Mouse (Mus musculus) spleen, adult 2 months (tissue): Measurements from ENCODE around the gene Elmod3.

ENCODE experiments used
- CTCF ChIP-seq: fragments of 200-500 bp; IDR thresholded peaks from 2 replicates; pipeline ENCODE4 v1.5.1; 2011; ENCODE audit warnings: mild to moderate bottlenecking, inconsistent platforms; ENCODE audit not compliant: insufficient read depth, insufficient read length, insufficient replicate concordance; ENCODE audit errors: extremely low read depth
- POLR2A ChIP-seq: fragments of 200-500 bp; IDR thresholded peaks from 2 replicates; pipeline ENCODE4 v1.6.1; 2011; ENCODE audit warnings: low read depth, low read length, inconsistent platforms

DNA sequence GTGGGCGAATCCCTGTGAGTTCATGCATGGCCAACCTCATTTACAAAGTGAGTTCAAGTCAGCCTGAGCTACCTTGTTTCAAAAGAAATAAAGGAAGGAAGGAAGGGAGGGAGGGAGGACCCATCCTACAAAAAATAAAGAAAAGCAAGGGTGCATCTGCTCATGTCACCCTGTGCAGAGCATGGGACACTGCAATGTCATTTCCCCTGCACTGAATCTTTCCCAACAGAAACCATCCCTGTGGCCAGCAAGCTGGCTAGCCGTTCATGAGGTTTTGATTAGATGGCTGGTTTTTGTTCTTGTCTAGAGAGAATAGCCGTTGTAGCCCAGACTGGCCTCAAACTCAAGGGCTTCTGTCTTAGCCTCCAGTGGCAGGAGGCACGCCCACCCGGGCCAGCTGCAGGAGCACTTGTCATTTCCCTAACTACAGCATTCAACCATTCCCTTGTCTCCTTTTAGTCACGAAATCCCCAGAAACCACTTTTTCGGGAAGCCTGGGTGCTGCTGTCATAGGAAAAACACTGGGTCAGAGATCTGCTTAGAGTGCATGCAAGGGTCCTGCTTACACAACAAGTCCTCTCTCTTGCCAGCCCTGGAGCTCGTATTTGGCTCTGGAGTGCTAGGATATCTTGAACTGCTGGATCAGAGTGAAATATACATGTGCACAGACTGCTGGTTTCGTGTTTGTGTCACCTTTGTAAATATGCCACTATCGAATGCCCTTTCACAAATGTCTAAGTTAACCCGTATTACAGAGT lies 16.4 kb downstream of the Elmod3 start:
- no peak for TF ChIP-seq CTCF
- no peak for TF ChIP-seq POLR2A
